Mouse (Mus musculus) myocyte (in vitro differentiated cells): ENCODE data around the gene Cox15.

Experiments used
- CEBPB ChIP-seq: IDR thresholded peaks from 2 replicates; pipeline ENCODE4 v1.6.1; 2011; ENCODE audit warnings: mild to moderate bottlenecking, moderate library complexity; ENCODE audit not compliant: poor library complexity, insufficient read depth, severe bottlenecking
- E2F4 ChIP-seq: IDR thresholded peaks from one replicate; pipeline ENCODE4 v1.6.1; 2011; ENCODE audit warnings: mild to moderate bottlenecking, control low read depth, moderate library complexity; ENCODE audit not compliant: insufficient read depth
- MAX ChIP-seq: IDR thresholded peaks from one replicate; pipeline ENCODE4 v1.6.1; 2011; ENCODE audit warnings: low read depth, mild to moderate bottlenecking, control low read depth
- MYOD1 ChIP-seq, 3 experiments: IDR thresholded peaks; one replicate each; pipeline ENCODE4 v1.6.1; 2011; ENCODE audit warnings: control low read depth in 2 of 3, low read depth in 2 of 3, mild to moderate bottlenecking in 2 of 3, moderate library complexity in 1 of 3; ENCODE audit not compliant: insufficient read length in 2 of 3, control insufficient read depth in 1 of 3
- MYOG ChIP-seq, 3 experiments: IDR thresholded peaks; one replicate each; pipeline ENCODE4 v1.6.1; 2011; ENCODE audit warnings: control low read depth in 2 of 3, low read depth in 2 of 3, mild to moderate bottlenecking in 2 of 3; ENCODE audit not compliant: insufficient read length in 2 of 3, control insufficient read depth in 1 of 3, insufficient read depth in 1 of 3
- POLR2A ChIP-seq: IDR thresholded peaks from one replicate; pipeline ENCODE4 v1.6.1; 2011; ENCODE audit warnings: low read depth, mild to moderate bottlenecking, control low read depth, moderate library complexity; ENCODE audit not compliant: insufficient read length
- POLR2AphosphoS2 ChIP-seq: IDR thresholded peaks from one replicate; pipeline ENCODE4 v1.6.1; 2011; ENCODE audit warnings: low read depth, control low read depth; ENCODE audit not compliant: insufficient read length
- REST ChIP-seq: IDR thresholded peaks from one replicate; pipeline ENCODE4 v1.6.1; 2011; ENCODE audit warnings: mild to moderate bottlenecking, control low read depth, moderate library complexity; ENCODE audit not compliant: insufficient read depth, insufficient read length
- TCF12 ChIP-seq: IDR thresholded peaks from one replicate; pipeline ENCODE4 v1.6.1; 2011; ENCODE audit warnings: mild to moderate bottlenecking, control low read depth; ENCODE audit not compliant: poor library complexity, insufficient read depth, severe bottlenecking
- USF1 ChIP-seq: IDR thresholded peaks from one replicate; pipeline ENCODE4 v1.6.1; 2011; ENCODE audit warnings: low read depth, mild to moderate bottlenecking, control low read depth, moderate library complexity

- no peak for TF ChIP-seq CEBPB
- TF ChIP-seq USF1: no peak
- peak in 1 of 3 experiments; percentile 88 for TF ChIP-seq MYOG (IDR thresholded peaks at IDR 0.05; ENCODE audit: control insufficient read depth in 1 of 3, insufficient read depth in 1 of 3, insufficient read length in 2 of 3, low read depth in 2 of 3)
- peak in 1 of 3 experiments; percentile 53 for TF ChIP-seq MYOD1 (IDR thresholded peaks at IDR 0.05; ENCODE audit: control insufficient read depth in 1 of 3, insufficient read length in 2 of 3, low read depth in 2 of 3)
- no peak for TF ChIP-seq TCF12
- no peak for TF ChIP-seq POLR2A
- no peak for TF ChIP-seq E2F4
- TF ChIP-seq MAX: no peak
- TF ChIP-seq POLR2AphosphoS2: no peak
- TF ChIP-seq REST: no peak
Observed at GRCm38 (mm10) chr19:43697666-43698370, 55.0 kb downstream of the Cox15 start.
